Mouse (Mus musculus) adrenal gland, postnatal 36 days (tissue): ENCODE measurements around the gene Nupl1. TPM values are rescaled to one million over a fixed set of nuclear protein-coding genes. Genes with fewer than 3 reads are reported as not detected.

Experiments
- DNase-seq, 2 experiments: peaks; one replicate each; pipeline ENCODE4 v3.0.0; 2021; ENCODE audit warnings: mixed read lengths in 1 of 2
- microRNA-seq: library from miRNA; unstranded; fragments of <30 nt; microRNA quantifications from one replicate; pipeline ENCODE4 v1.2.0, GENCODE M21; 2021
- total RNA-seq, 2 experiments: library from RNA; stranded (reverse); gene quantifications; 2 replicates each; pipeline ENCODE4 v1.2.3; 2021

Gene Nupl1
- total RNA-seq, 2 experiments from 2014 or later = not detected

DNA sequence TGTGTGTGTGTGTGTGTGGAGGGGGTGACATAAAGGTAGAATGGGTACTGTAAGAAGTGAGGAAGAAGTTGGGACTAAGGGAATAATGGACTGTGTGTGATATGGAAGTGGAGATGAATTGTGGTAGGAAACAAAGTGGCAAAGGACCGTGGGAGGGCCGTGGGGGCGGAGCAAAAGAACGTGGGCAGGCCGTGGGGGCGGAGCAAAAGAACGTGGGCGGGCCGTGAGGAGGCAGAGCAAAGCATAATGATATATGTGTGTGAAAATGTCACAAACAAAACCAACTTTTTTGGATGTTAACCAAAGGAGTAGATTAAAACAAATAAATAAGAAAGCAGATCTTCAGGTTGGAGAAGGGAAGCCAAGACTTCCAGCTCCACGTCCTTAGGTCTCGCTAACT lies 98.9 kb downstream of the Nupl1 start:
- DNase-seq = no peak

DNA sequence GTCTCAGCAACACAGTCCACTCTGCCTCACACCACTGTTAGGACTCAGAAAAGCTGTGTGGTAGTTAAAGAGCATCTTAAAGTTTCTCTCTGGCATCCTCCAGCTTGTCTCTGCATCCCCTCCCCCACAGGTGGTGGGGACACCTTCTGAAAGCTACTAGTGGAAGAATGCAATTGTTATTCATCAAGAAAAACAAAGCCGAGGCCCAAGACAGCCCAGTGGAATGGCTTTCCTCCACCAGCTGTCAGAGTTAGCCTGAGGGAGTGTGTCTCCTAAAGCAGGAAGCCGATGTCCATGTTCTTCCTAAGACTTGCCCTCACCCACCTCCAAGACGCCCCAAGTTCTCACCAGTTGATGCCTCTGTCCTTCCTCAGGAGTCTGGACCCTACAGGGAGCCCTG lies 102.3 kb downstream of the Nupl1 start:
- no peak for DNase-seq

DNA sequence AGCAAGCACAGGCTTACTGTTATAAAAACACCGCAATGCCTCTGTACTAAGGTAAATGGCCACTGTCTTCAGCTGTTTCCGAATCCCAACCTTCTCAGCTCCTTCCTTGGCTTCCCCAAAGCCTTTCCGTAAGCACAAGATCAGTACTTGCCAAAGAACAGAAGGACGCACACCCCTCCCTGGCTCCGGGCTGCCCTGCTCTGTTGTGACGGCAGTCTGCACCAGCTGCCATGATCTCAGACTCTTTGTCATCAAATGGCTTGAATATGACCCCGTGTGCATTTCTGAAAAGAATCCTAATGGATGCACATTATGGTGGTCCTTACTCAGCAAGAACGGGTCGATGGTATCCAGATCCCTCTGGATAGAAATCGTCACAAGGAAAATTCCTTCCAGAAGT lies 108.0 kb downstream of the Nupl1 start:
- DNase-seq = no peak

DNA sequence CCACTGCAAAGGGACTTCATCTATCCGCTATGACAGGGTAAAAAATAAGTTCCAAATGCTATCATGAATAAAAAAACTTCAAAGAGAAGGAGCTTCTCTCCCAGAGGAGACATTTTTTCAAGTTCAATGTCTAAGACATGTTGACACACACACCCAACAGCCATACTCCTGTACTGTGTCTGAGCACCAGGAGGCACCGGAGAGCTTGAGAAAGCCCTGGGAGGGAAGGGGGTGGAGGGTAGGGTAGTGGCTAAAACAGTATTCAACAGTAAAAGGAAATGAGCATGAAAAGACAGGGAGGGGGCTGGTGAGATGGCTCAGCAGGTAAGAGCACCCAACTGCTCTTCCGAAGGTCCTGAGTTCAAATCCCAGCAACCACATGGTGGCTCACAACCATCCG lies 112.9 kb downstream of the Nupl1 start:
- DNase-seq = no peak

DNA sequence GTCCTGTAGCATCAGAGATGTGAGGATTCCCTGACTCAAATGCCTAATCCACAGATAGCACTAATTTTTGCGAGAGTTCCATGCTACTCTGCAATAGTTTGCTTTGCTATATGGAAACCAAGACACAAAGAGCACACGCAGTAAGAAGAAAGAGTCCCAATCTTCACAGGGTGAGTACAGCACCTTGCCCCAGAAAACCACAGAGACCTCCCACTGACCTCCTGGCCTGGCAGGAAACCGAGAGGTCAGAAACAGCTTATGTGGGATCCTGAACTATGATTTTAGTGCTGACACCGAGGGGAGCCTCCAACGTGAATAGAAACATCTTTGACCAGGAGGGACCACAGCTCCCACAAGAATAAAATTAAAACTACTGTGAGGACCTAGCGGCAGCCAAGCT lies 113.4 kb downstream of the Nupl1 start:
- DNase-seq = no peak

DNA sequence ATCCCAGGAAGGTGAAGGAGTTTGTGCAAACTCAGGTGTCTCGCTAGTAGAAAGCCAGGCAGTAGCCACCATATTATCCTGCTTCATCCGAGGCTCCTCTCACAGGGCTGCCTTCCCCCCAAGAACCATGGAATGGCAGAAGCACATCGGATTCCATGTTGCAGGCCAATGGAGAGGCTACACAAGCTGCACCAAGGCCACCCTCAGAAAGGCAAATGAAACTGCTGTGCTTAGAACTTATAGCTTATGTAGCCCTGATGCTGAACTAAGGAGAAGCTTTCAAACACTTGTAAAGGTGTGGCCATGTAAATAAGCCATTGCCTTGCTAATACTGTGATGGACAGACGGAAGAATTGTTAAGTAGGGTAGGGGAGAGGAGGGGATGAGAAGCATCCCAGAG lies 115.4 kb downstream of the Nupl1 start:
- DNase-seq = no peak

DNA sequence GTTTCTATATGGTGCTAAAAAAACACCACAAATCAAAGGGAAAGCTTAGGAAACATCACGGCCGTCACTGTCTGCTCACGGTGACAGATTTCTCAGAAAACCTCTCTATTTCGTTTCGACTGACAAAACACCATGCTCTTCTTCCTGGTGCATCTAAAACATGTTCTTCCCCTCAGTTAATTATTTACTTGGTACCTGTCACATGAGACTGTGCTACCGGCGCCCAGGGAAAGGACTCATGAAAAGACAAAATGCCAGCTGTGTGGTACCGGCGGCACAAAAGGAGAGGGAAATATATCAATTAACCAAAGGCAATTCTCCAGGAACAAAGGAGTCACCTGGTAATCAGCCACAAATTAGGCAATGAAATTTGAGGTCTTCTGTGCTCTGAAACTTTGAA lies 116.5 kb downstream of the Nupl1 start:
- no peak for DNase-seq

Small RNA genes within 50 kb of the gene (microRNA-seq; reads per million reads assigned to microRNA genes)
- gene Mir719 = not detected

Other genes starting within 250 kb of the Nupl1 start
- gene Atp8a2, start 54.3 kb downstream of the Nupl1 start, total RNA-seq = 1 to 10 TPM in 1 of 2 experiments, under 1 TPM in 1; 0.99 to 1.9 TPM
- 10 to 100 TPM; 35.7 to 47.4 TPM for gene Gm49336, start 76 bp upstream of the Nupl1 start, total RNA-seq
- gene Mtmr6, start 13.8 kb upstream of the Nupl1 start, total RNA-seq = 10 to 100 TPM; 49.1 to 54.7 TPM
- 1 to 10 TPM; 2.2 to 3.1 TPM for gene Amer2, start 121.8 kb upstream of the Nupl1 start, total RNA-seq